Mouse (Mus musculus) gastrocnemius, postnatal 14 days (tissue): ENCODE results near the gene Aqp3. TPM values are rescaled to one million over a fixed set of nuclear protein-coding genes. Genes with fewer than 3 reads are reported as not detected.

Experiments used
- DNase-seq: peaks from one replicate; pipeline ENCODE4 v3.0.0; 2021; ENCODE audit warnings: mixed read lengths
- intact Hi-C: fragments of 180-260 bp; cut with DNase I; formaldehyde crosslinking; loops from one replicate; pipeline ENCODE4 v1.15.1; 2025; ENCODE audit warnings: low total_unique reads
- total RNA-seq, 2 experiments: library from RNA; stranded (reverse); gene quantifications; 2 replicates each; pipeline ENCODE4 v1.2.3; 2021

Gene Aqp3
- total RNA-seq, 2 experiments from 2014 or later: not detected

DNA sequence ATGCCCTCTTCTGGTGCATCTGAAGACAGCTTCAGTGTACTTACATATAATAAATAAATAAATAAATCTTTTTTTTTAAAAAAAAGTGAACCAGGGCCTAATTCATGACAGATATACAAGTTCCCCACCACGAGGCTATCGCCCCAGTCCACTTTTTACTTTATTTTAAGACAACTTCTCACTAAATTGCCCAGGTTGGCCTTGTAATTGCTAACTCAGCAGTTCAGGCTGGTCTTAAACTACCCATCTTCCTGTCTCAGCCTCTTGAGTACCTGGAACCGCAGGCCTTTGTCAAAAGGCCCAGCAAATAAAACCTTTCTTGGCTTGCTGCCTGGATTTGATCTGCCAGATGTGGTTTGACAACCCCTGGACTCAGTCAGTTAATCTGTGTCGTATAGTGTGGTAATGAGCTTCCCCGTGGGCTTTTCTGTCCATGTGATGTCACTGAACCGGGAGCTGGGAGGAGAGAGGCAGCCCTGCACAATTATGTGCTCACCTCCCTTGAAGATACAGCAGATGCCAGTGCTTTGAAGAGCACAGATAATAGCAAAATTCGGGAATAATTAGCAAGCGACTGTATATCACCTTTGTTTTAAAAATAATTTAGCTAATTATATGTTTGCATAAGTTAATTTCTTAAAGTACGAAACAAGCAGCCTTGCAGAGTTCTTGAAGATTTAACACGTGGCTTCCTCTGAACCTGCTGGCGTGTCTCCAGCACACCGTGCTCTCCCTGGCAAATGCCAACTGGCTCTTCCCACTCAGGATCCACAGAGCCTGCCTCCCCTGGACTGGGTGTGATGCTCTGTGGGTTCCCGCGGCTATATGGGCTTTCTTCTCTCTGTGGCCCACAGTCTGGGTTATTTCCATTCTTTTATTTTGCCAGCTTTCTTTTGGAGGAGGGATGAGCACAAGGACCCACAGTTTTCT lies 26.2 kb downstream of the Aqp3 start:
- intact Hi-C loops: no loop called here
- DNase-seq: no peak

DNA sequence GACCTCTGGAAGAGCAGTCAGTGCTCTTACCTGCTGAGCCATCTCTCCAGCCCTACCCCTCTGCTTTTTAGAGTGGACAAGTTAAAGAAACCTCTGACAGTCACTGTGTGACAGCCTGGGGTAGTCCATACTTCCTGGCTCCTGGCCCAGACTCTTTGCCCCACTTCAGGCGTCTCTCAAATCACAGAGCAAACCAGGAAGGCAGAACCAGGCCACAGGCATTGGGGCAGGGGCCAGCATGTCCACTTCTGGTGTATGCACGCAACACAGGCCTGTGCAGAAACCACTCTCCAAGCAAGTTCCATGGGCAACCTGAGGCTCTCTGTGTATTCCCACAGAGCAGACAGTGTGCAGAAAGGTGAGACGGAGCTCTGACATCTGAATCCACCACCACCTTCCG lies 32.8 kb downstream of the Aqp3 start:
- intact Hi-C loops: no loop called here
- no peak for DNase-seq

DNA sequence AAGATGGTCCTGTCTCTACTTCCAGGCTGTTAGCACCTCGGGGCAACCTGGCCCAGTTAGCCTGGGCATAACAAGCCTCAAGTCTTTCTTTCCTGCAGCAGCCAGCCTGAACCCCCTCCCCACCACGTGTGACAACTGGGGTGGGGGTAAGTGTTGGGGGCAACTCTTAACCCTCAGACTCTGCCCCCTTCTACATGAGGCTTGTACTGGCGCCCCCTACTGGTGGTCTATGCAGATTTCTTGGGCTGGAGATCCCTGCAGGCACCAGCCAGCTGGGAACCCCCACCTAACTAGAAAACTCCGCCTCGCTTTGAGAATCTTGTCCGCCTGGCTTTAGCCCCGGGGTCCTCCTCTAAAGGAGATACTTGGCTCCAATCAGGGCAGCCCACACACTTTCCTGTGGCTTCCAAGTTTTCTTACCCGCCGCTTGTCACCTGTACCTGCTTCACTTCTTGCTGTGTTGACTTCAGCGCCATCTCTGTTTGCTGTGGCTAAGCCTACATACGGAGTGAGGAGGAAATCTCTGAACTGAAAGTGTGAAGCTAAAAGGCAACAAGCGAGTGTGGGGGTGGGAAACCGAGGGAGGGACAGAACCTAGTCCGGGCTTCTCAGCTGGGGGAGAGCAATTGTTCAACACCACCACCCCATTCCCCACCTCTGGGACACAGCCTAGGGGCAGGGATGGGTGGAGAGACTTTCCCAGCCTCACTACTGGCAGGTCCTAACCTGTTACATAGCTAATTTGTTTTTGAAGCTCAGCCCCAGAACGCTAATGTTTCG lies 33.9 kb downstream of the Aqp3 start:
- DNase-seq: no peak
- intact Hi-C loops: no loop called here

DNA sequence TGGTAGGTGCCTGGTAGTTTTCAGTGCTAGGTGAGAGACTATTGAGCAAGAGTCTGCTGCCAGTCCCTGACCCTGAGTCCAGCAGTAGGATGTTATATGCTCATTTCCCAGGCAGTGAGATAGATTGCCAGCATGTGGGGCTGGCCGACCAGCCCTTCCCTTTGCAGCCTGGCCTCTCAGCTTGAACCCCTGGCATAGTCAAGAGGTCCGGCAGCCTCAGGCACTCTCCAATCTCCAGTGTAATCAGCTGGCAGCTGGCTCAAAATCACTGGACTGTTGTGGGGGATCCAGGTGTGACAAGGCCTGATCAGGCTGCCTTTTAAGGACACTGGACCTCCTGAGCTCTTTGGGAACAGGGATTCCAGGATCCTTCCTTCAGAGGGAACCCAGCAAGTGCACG lies 34.6 kb downstream of the Aqp3 start:
- no peak for DNase-seq
- intact Hi-C loops: no loop called here

DNA sequence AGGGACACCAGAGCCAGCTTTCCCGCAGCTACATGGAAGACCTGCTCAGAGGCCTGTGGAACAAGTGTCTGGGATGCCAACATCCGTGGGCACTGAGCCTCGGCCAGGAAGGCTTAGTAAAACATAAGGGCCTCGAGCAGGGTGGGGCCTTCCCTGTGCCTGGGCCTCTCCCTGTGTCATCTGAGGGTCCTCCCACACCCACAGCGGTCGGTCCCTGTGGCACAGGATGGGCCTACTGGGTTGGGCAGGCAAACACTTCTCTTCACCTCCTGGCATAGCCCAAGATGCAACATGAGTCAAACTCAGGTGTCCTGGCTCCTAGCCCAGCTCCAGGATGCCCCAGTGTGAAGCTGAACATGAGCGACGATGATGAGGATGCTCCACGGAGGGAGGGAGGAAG lies 40.6 kb downstream of the Aqp3 start:
- intact Hi-C loops: no loop called here

DNA sequence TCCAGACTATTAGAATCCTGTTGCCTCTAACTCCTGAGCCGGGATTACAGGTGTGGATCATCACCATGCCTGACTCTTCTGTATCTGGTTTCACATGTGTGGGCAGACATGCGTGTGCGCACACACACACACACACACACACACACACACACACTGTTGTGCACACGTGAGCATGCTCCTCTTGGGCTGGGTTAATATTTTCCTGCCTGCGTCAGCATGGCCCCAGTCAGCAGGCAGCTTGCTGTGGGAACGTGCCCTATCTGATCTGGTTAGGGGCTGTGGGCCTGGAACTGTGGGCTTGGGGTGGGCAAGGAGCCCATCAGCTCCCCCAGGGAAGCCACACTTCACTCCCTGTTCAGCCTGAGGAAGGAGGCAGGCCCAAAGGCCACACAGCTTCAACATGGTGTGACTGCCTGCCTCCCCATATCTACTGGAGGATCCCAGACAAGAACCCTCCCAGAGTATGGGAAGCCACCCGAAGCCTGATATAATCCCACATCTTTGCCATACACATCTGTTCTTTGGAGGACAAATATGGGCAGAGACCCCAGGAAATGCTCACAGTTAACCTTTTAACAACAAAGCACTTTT lies 41.1 kb downstream of the Aqp3 start:
- intact Hi-C loops: no loop called here
- no peak for DNase-seq

More for the DNA sequence above, 40.6 kb downstream of the Aqp3 start:
- DNase-seq: no peak

DNA sequence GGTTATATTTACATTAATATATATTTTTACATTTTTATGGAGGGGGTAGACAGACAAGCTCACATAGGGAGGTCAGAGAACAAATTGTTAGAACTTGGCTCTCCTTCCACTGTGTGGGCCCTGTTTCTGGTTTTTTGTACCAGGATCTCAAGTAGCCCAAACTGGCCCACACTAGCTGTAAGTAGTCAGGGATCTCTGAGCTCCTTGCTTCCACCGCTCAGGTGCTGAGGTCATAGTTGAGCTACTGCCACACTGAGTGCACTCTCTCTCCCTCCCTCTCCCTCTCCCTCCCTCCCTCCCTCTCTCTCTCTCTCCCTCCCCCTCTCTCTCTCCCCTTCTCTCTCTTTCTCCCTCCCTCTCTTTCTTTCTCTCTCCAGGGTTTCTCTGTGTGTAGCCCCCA lies 41.7 kb downstream of the Aqp3 start:
- intact Hi-C loops: no loop called here
- no peak for DNase-seq

DNA sequence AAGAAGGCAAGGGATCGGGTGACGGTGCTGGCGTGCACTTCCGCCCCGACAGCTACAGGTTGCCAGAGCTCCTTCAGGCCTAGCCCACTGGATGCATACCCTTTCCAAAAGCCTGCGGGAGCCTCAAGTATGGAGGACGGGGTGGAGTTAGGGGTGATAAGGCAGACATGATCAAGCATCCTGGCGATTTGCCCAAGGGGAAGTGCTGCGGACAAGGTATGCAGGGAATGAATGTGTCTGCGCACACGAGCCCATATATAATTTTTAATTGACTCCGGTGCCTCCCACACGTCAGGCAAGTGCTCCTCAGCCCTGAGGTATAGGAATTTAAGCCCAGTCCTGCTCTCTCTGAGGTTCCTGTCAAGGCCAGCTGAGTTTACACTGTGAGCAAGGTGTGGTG lies 42.9 kb downstream of the Aqp3 start:
- intact Hi-C loops: no loop called here
- no peak for DNase-seq

DNA sequence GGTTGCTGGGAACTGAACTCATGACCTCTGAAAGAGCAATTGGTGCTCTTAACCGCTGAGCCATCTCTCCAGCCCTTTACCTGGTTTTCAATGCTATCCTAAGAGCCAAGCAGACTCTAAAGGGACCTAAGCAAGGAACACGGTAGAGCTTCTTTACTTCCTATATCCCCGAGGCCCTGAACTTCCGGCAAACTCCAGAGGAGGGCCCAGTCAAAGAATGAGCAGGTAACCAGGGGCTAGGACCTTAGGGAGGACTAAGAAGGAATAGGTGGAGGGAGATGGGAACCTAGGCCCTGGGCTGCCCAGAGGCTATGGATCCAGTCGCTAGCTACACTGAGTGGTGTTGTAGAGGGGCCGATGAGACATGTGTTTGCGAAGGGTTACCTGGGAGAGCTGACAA lies 46.2 kb downstream of the Aqp3 start:
- no peak for DNase-seq
- intact Hi-C loops: loop anchor here (2.0 kb wide), 1 partner anchor 69 kb away; no protein-coding TSS in a partner anchor

DNA sequence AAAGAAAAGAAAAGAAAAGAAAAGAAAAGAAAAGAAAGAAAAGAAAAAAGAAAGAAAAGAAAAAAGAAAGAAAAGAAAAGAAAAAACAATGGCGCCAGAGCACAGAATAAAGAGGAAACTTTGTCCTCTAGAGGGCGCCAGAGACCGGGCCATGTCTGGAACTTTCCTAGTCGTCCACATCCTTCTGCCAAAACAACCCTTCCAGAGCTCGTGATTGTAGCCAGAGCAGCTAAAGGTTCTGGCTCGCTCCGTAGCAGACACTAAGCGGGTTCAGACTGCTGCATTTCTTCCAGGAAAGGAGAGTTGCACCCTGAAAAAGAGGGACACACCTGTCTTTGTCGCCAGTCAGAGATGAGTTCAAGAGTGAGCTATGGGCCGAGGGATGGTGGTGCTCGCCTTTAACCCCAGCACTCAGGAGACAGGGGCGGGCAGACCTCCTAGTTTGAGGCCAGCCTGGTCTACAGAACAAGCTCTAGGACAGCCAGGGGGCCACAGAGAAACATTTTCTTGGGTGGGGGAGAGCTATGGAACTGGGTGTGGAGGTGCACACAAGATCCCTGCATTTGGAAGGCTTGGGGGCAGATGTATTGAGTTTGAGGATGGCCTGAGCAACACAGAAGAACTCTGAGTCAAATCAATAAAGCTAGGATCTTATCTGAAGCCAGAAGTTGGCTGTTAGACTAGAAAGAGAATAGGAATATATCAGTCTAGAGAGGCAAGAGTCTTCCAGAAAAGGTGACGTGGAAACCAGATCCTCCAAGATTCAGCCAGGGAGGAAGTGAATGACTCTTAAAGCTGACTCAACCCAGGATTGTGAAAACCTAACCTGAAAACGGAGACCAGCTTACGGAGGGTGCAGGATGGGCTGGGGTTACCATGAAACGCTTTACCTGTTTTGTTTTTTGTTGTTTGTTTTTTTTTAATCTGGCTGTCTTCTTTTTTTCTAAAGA lies 47.0 kb downstream of the Aqp3 start:
- peak; percentile 85 for DNase-seq

DNA sequence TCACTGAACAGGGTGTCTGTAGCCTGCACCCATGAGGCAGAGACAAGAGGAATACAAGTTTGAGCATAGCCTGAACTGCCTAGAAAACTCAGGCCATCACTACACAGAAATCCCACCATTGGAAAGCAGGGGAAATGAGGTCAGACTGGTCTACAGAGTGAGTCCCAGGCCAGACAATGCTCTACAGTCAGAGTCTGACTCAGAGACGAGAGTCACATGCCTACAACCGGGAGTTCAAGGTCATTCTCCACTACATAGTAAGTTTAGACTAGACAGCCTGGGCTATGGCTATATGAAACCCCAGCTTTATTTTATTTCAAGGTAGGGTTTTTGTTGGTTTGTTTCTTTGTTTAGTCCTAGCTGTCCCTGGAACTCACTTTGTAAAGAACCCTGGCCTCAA lies 49.1 kb downstream of the Aqp3 start:
- DNase-seq: no peak
- intact Hi-C loops: no loop called here

More for the DNA sequence above, 47.0 kb downstream of the Aqp3 start:
- intact Hi-C loops: loop anchor here (2.0 kb wide), 1 partner anchor 70 kb away; no protein-coding TSS in a partner anchor

DNA sequence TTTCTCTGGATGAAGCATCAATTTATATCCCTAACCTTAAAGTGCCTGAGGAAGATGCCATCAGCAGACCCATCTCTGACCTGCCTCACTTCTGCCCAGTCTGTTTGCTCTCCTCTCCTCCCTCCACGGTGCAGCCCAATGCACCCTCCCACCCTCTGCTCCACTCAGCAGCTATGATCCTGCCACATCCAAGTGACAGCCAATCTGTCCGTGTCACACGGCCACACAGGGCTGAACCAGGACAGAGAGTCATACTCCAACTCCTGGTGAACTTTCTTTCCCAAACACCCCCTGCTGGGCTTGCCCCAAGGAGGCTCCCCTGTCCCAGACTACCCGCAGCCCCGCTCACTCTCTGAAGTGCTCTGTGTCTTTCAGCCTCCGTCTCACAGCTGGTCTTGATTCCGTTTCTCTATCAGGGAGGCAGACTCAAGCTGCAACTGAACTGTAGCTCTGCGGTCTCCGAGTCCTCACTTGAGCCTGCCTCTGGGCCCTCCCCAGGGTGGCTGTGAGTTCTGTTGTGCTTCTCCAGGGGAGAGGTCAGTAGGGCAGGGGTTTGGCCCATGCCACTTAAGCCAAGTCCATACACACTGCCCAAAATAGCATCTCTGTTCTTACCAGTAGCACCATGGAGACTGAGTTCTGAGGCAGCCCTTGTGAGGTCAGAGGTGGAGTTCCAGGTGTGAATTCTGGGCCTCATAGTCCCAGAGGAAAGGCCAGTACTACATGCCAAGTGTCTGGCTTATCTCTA lies 50.3 kb downstream of the Aqp3 start, which contains the start of gene Aqp7:
Gene Aqp7 (minus strand): TSS at position 616 of the 748 bp plus-strand sequence.
- no peak for DNase-seq
- intact Hi-C loops: no loop called here

DNA sequence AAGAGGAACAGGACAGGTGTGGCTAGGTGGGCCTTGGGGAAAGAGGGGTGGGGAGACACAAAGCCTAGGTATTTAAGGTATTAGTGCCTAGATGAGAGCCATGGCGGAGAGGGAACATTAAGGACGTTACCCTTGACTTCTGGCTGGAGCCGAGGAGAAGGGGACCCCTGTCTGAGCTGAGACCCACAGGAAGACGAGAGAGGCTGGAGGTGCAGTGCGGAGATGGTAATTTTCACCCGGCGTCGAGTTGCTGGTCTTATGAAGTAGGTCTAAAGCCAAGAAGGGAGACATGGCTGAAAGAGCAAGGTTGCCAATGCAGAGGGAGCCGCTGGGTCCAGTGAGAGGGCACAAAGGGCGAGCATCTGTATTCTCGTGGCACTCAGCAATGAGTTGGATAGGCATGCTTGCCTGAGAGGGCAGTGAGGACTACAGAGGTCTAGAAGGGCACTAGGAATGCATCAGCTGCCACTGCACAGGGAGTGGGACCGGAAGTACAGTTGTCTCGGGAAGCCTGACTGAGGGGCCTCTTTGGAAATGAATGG lies 51.7 kb downstream of the Aqp3 start:
- intact Hi-C loops: no loop called here
- no peak for DNase-seq

DNA sequence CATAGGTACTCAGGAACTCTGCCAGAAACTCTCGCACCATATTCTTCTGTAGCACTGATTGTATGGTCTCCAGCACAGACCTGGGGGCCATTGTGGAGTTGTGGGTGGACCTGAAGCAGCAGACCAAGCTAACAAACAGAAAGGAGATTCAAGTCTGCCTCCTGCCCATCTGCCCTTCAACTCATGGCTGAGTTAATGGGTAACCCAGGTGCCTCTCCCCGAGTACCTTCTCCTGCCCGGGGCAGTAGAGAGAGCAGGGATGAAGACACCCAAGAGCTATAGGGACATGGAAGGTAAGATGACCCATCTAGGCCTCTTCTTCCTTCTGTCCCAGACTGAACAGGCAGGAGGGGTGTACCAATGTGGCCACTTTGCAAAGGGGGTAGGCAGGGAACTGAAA lies 52.7 kb downstream of the Aqp3 start:
- no peak for DNase-seq
- intact Hi-C loops: no loop called here

DNA sequence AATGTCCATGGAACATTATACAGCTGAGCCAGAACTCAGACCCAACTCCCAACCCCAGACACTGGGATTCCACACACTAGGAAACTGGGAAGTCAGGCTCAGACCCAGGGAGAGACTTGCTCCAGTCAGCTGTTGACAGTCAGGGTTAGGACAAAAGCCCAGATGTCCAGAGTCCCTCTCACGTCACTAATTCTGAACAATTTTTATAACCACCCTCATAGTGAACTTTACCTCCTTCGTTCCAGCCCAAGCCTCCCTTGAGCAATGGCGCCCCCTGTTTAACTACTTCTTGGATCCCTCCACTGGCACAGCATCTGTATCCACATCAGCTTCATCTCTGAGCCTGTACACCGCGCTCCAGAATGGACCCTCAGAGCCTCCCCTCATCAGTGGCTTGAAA lies 54.0 kb downstream of the Aqp3 start:
- DNase-seq: no peak
- intact Hi-C loops: no loop called here

DNA sequence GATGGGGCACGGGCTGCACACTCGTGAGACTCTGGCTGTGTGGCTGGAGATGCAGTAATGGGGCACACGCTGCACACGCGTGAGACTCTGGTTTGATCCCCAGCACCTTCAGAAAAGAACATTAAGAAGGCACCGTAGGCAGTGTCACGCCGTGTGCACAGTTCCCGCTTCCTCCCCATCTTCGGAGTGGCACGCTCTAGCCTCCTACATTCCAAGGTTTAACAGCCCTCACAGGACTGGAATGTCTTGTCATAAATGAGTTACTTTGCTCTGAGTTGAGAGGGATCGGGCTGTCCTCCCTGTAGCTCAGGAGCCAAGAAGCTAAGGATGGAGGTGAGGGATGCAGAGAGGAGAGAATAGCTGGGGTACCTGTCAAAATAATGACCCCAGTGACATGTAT lies 55.1 kb downstream of the Aqp3 start:
- DNase-seq: no peak
- intact Hi-C loops: no loop called here
